Mouse (Mus musculus) Patski (cell line): ENCODE data around the gene B830017H08Rik. TPM values are rescaled to one million over a fixed set of nuclear protein-coding genes. Genes with fewer than 3 reads are reported as not detected.

ENCODE experiments used
- ATAC-seq: fragments of 100-300 bp; one replicate; pipeline ENCODE4 v1.8.0; 2021
- CTCF ChIA-PET: fragments of 350-600 bp; sonication (Branson Sonifier 250); formaldehyde crosslinking; loops from one replicate; lab custom pipeline; 2022; ENCODE audit warnings: inconsistent platforms; lab: Charles Lee
- POLR2A ChIA-PET: fragments of 350-600 bp; sonication (Branson Sonifier 250); formaldehyde crosslinking; loops from one replicate; lab custom pipeline; 2022; ENCODE audit warnings: antibody characterized with exemption, inconsistent platforms; lab: Charles Lee
- DNase-seq: peaks from one replicate; pipeline ENCODE4 v3.0.0-alpha.2; 2011; ENCODE audit warnings: low read depth, low spot score
- H3K27me3 ChIP-seq: fragments of 371-371 bp; one replicate; pipeline ENCODE4 v1.5.1; 2021
- CTCF ChIP-seq: fragments of 100-300 bp; IDR thresholded peaks from one replicate; pipeline ENCODE4 v1.5.1; 2021
- in situ Hi-C: fragments of 300-500 bp; cut with MboI; formaldehyde crosslinking; loops from 3 replicates; pipeline ENCODE4 v1.11.1; 2018; ENCODE audit warnings: low pct_unique_long_range_greater_than_20kb, mixed read lengths
- polyA plus RNA-seq: library from polyadenylated mRNA; unstranded; gene quantifications from one replicate; pipeline ENCODE4 v1.2.3, GENCODE M21; 2021

B830017H08Rik gene
- polyA plus RNA-seq = 0.21 TPM

DNA sequence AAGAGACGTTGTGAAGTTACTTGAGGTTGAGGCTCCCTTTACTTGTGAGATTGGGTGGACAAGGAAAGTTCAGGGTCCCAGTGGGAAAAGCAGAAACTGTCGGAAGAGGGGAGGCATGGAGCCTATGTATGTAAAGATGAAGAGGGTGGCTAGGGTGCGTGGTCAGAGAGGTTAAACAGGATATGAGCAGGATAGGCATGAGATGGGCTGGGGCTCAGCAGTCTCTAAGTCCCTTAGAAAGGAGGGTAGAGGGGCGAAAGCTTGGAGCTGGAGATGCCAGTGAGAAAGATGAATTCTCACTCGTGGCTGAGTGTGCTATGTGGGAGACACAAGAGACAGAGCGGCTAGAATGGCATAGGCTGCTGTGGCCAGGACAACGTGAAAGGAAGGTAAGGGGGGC is at the start of gene B830017H08Rik:
Gene B830017H08Rik, plus strand, starts transcription at position 301 of the 400 bp plus-strand sequence.
- TF ChIP-seq CTCF = no peak
- peaks cover 17% of the 10 kb centered on the region for H3K27me3 ChIP-seq
- in situ Hi-C loops = no loop called here
- POLR2A ChIA-PET = no interaction called here
- DNase-seq = no peak
- CTCF ChIA-PET = interaction anchor here (1.6 kb wide), 1 partner anchor 13 kb away, joined by 3 read pairs; no protein-coding TSS in a partner anchor
- ATAC-seq = no peak

DNA sequence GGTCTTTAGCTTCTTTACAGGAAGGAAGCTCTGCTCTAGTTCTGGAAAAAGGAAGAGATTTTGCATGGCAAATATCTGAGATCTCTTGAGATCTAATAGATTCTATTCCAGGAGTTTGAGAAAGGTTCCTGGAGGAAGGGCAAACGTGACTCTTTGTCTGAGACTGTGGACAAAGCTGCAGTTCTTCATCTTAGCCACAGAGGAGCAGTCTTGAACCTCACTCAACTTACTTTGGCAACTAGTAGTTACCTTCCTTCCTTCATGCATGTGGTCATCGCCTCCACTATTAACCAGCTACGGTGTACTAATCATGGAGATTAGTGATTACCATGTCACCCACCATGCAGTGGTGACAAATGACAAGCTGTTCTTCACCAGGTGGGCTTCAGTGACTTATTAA is 47.6 kb upstream of the B830017H08Rik start:
- no peaks in the 10 kb centered on the region for H3K27me3 ChIP-seq
- in situ Hi-C loops = no loop called here
- DNase-seq (no peak), ATAC-seq (no peak)
- ChIA-PET POLR2A (interaction anchor here (1.2 kb wide), 1 partner anchor 13 kb away, joined by 3 read pairs; no protein-coding TSS in a partner anchor), CTCF (interaction anchor here (0.7 to 3.6 kb wide), 14 partner anchors 9 to 64 kb away, joined by 3 to 21 read pairs (median 4); no protein-coding TSS in a partner anchor)
- peak; percentile 60 for TF ChIP-seq CTCF

DNA sequence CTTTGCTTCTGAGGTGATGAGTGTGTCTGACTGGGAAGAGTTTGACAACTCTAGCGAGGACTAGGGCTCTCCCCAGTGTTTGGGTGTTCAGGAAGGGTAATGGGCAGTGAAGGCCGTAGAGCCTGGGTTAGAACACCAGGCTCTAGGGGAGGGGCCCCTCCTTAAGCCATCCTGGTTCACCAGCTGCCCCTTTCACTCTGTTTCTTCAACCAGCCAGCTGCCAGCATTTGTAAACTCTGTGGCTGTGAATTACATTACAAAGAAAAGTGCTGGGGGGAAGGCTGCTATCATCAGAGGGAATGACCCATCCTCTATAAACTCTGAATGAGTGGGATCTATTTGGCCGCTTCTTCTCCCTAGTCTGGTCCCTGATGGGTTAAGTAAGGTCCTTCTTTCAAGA is 40.2 kb upstream of the B830017H08Rik start:
- H3K27me3 ChIP-seq = no peaks in the 10 kb centered on the region
- TF ChIP-seq CTCF = no peak
- in situ Hi-C loops = no loop called here
- no peak for ATAC-seq
- DNase-seq = no peak
- CTCF ChIA-PET = interaction anchor here (1.3 kb wide), 1 partner anchor 10 kb away, joined by 3 read pairs; no protein-coding TSS in a partner anchor
- POLR2A ChIA-PET = no interaction called here

DNA sequence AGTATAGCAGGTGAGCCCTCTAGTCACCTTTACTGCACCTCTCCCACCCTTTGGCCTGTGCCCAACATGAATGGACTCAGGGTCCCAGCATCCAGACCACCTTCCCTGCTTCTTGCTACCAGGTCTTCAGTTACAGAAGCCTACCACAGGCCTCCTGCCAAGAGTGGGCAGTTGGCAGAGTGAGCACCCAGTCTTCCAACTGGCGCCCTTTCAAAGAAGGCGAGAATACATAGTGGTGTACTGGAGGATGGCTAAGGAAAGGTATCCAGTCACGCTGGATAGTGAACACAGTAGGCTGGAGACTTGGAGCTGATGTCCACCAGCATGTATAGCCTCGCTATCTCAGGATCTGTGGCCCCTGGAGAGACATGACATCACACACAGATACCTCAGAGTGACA is 38.9 kb upstream of the B830017H08Rik start:
- H3K27me3 ChIP-seq = no peaks in the 10 kb centered on the region
- CTCF ChIA-PET = interaction anchor here (1.1 kb wide), 1 partner anchor 67 kb away, joined by 3 read pairs; no protein-coding TSS in a partner anchor
- DNase-seq (no peak), ATAC-seq (no peak)
- no peak for TF ChIP-seq CTCF
- POLR2A ChIA-PET = no interaction called here
- in situ Hi-C loops = no loop called here

DNA sequence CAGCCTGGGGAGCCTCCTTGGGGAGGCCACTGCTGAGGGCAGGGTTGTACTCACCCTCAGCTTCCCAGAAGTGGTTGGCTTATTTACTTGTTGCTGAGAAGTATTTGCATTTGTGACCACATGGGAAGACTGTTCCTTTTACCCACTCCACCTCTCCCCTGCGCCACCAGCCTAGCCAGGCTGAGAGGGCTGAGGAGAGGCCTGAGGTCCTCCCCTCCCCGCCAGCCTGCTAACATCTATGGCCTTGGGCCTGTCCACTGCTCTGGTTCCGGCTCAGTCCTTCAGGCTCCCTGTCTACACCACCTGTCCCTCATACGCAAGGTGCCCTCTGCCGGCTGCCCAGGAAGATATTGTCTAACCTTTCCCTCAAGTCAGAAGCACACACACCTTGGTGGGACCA is 37.3 kb upstream of the B830017H08Rik start:
- POLR2A ChIA-PET = interaction anchor here (1.1 kb wide), 1 partner anchor 19 kb away, joined by 3 read pairs; no protein-coding TSS in a partner anchor
- CTCF ChIA-PET = interaction anchor here (1.1 to 2.4 kb wide), 9 partner anchors 10 to 35 kb away, joined by 3 to 10 read pairs (median 5); partner anchors contain the start of gene Klhl22
- ATAC-seq (no peak), DNase-seq (no peak)
- H3K27me3 ChIP-seq = no peaks in the 10 kb centered on the region
- TF ChIP-seq CTCF = no peak
- in situ Hi-C loops = no loop called here

DNA sequence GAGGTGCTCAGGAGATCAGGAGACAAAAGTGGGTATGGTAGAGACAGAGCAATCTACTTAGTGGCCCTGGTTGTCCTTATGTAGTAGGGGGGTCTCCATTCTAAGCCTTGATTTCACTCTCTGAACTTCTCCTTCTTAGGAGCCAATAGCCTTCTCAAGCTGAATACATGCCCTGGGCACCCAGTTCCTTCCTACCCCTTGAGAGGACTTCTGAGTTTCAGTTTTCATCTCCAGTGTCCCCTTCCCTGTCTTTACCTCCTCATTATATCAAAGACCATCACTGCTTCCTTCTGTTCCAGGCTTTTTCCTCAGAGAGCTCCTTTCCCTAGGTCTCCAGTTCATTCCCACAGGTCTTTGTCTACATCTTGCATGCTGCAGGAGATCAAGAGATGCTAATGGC is 36.4 kb upstream of the B830017H08Rik start:
- ATAC-seq = no peak
- no peak for DNase-seq
- in situ Hi-C loops = no loop called here
- ChIA-PET CTCF (interaction anchor here (0.8 to 2.4 kb wide), 9 partner anchors 9 to 53 kb away, joined by 3 to 10 read pairs (median 4); partner anchors contain the start of gene Klhl22), POLR2A (interaction anchor here (1.0 to 1.1 kb wide), 2 partner anchors 18 to 27 kb away, joined by 3 read pairs; no protein-coding TSS in a partner anchor)
- no peak for TF ChIP-seq CTCF
- no peaks in the 10 kb centered on the region for H3K27me3 ChIP-seq

DNA sequence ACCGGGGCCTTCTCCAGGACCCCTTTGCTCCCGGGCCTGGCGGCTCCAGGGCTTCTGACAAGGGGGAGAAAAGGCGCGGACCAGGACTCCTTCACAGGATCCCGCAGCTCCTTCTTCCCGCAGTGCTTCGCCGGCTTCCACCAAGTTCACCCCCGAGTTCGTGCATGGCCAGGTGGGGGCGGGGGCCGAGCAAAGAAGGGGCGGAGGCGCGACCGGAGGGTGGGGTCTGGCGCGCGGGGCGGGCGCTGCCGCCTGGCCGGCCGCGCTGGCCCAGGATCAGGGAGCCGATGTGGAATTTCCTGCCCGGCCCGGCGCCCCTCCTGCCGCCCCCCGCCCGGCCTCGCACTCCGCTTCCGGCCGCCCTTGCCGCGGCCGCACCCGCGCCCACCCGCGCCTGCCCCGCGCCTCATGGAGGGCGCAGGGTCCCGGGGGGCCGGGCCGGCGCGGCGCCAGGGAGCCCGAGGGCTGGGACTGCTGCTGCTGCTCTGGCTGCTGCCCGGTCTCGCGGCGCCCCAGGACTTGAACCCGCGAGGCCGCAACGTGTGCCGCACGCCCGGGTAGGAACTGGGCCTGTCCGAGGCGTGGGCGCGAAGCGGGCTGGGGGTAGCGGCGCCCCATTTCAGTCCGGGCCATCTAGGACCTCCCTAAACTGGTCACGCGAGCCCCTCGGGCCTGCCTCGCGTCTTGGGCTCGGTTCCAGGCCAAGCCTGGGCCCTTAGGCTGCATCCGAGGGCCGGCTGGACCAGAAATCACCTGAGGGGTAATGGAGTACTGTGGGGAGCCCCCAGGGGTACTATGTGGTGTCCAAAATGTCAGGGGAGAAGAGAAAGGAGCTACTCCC is 35.7 kb upstream of the B830017H08Rik start, which contains the start of gene Scarf2:
Gene Scarf2, plus strand, starts transcription at position 312 of the 841 bp plus-strand sequence.
- CTCF ChIA-PET = interaction anchor here (0.9 to 2.4 kb wide), 6 partner anchors 11 to 52 kb away, joined by 3 to 10 read pairs (median 4); no protein-coding TSS in a partner anchor
- in situ Hi-C loops = no loop called here
- ATAC-seq (no peak), DNase-seq (no peak)
- POLR2A ChIA-PET = interaction anchor here (1.0 to 1.1 kb wide), 3 partner anchors 18 to 71 kb away, joined by 3 read pairs; no protein-coding TSS in a partner anchor
- TF ChIP-seq CTCF = no peak
- no peaks in the 10 kb centered on the region for H3K27me3 ChIP-seq

DNA sequence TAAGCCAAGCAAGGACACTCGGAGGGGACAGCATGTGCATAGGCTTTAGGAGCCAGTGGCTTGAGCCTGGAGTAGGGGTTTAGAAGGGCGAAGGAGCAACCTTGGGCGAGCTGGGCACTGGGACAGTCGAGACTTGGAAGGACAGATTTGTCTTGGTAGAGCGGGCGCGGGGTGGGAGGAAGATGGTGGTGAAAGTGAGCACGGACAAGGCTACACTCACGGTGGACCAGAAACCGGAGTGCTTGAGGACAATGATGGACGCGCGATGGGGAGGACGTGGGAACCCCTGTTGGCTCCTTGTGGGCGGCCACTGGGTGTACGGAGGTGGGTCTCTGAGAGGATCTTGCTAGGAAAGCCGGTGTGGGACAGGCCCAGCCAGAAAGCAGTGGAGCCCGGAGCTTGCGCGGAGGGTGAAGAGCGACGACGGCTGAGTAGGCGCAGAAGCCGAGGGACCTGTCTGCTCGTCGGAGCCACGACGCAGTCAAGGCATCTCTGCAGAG is 35.1 kb upstream of the B830017H08Rik start:
- CTCF ChIA-PET = interaction anchor here (1.4 to 1.5 kb wide), 2 partner anchors 14 to 20 kb away, joined by 3 to 4 read pairs; no protein-coding TSS in a partner anchor
- in situ Hi-C loops = no loop called here
- no peaks in the 10 kb centered on the region for H3K27me3 ChIP-seq
- TF ChIP-seq CTCF = no peak
- peak; percentile 19 for ATAC-seq
- POLR2A ChIA-PET = interaction anchor here (0.8 to 1.8 kb wide), 4 partner anchors 10 to 72 kb away, joined by 3 read pairs; no protein-coding TSS in a partner anchor
- no peak for DNase-seq

DNA sequence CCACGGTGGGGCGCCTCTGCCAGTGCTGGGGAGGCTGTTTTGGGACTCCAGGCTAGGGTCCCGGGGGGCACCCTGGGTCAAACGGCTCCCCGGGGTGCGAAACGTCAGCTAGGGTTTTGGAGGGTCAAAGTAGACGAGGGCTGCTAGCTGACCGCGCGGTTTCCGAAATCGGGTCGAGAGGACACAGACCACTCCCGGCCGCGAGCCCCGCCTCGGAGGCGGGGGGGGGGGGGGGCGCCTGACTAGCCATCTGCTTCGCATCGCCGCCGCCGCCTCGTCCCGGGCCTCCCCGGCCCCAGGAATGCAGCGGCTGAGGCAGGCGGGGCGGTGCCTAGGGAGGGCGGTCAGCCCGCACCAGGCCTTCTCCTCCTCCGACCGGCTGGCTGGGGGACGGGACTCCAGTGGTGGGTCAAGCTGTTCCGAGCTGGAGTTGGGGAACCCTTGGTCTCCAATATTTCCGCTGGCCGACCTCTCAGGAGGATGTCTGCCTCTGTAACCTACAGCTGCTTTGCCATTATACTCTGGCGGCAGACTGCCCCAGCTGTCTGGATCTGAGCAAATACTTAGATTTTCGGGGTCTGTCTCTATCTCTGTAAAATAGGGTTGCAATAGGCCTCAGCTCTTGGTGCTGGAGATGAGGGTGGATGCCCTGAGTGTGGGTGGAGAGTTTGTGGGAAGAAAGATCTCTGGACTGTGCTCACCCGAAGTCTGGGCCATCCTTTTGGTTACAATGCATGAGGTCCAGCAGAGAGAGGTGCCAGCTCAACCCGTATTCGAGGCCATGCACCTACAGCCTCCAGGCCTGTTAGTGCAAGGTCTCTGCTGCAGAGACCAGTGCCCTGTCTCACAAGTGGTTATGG is 34.4 kb upstream of the B830017H08Rik start:
- DNase-seq (no peak), ATAC-seq (no peak)
- H3K27me3 ChIP-seq = no peaks in the 10 kb centered on the region
- CTCF ChIA-PET = interaction anchor here (0.9 to 1.5 kb wide), 5 partner anchors 9 to 66 kb away, joined by 3 to 4 read pairs (median 3); partner anchors contain the start of gene Med15
- POLR2A ChIA-PET = interaction anchor here (0.7 to 1.8 kb wide), 4 partner anchors 10 to 74 kb away, joined by 3 to 4 read pairs (median 3); no protein-coding TSS in a partner anchor
- in situ Hi-C loops = no loop called here
- TF ChIP-seq CTCF = no peak
